Mouse (Mus musculus): ENCODE measurements around the gene Tada2b.

DNA sequence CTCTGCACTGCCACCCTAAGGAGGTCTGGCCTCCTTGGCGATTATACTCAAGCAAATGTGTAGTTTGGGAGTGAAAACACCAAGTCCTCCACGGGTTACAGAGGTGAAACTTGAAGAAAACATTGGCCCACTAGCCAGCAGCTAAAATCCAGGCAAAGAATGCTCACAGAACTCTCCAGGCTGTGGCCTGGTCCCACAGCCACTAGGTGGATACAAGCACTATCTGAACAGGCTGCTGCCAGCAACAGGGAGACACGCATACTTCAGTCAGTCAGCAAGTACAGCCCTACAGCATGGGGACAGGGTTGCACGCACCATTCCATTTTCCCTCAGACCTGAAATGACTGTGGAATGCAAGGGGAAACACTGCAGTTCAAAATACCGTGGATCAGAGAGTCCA, 42.2 kb upstream of the Tada2b start:
- TF ChIP-seq CTCF (IDR thresholded peaks at IDR 0.05; ENCODE audit: extremely low read depth, insufficient read depth, low read length) (peak; percentile 47), POLR2A (IDR thresholded peaks at IDR 0.05; ENCODE audit: extremely low read depth, insufficient read depth, low read length) (no peak)
